Mouse (Mus musculus) left cerebral cortex, adult 18-20 months (tissue): ENCODE measurements around the gene Syne1. TPM values are rescaled to one million over a fixed set of nuclear protein-coding genes. Genes with fewer than 3 reads are reported as not detected.

Experiments
- DNase-seq, 2 experiments: peaks; one replicate each; pipeline ENCODE4 v3.0.0; 2021 to 2022; ENCODE audit warnings: low spot score in 2 of 2, mixed read lengths in 1 of 2
- total RNA-seq, 2 experiments: library from RNA; stranded (reverse); gene quantifications; 2 replicates each; pipeline ENCODE4 v1.2.3; 2021

The Syne1 gene
- total RNA-seq, 2 experiments from 2014 or later: 360 to 372 TPM

GRCm38 (mm10) chr10:5215943-5216342 is 335.3 kb downstream of the Syne1 start:
- DNase-seq: no peak

- peak in 1 of 2 experiments; percentile 12 for DNase-seq
Observed at GRCm38 (mm10) chr10:5207905-5208641, 343.2 kb downstream of the Syne1 start.

- no peak for DNase-seq
Observed at GRCm38 (mm10) chr10:5205977-5206376, 345.3 kb downstream of the Syne1 start.

GRCm38 (mm10) chr10:5205570-5205969 is 345.7 kb downstream of the Syne1 start:
- peak in 1 of 2 experiments; percentile 2 for DNase-seq

GRCm38 (mm10) chr10:5203837-5204236 is 347.4 kb downstream of the Syne1 start:
- DNase-seq: peak; percentile 84 to 90

- no peak for DNase-seq
Observed at GRCm38 (mm10) chr10:5197356-5197755, 353.9 kb downstream of the Syne1 start.

- DNase-seq: no peak
Observed at GRCm38 (mm10) chr10:5196267-5196666, 355.0 kb downstream of the Syne1 start.

- no peak for DNase-seq
Observed at GRCm38 (mm10) chr10:5195288-5195687, 356.0 kb downstream of the Syne1 start.

GRCm38 (mm10) chr10:5194671-5195234 is 356.5 kb downstream of the Syne1 start:
- DNase-seq: peak; percentile 63 to 85

- DNase-seq: no peak
Observed at GRCm38 (mm10) chr10:5194081-5194670, 357.1 kb downstream of the Syne1 start.

GRCm38 (mm10) chr10:5192861-5193490 is 358.3 kb downstream of the Syne1 start:
- DNase-seq: no peak

GRCm38 (mm10) chr10:5190756-5191155 is 360.5 kb downstream of the Syne1 start:
- DNase-seq: peak; percentile 67 to 84

GRCm38 (mm10) chr10:5188890-5189289 is 362.4 kb downstream of the Syne1 start:
- no peak for DNase-seq

GRCm38 (mm10) chr10:5185156-5186083 is 365.9 kb downstream of the Syne1 start:
- DNase-seq: no peak

- DNase-seq: no peak
Observed at GRCm38 (mm10) chr10:5181771-5182176, 369.5 kb downstream of the Syne1 start.

- DNase-seq: no peak
Observed at GRCm38 (mm10) chr10:5179891-5180290, 371.4 kb downstream of the Syne1 start.

- no peak for DNase-seq
Observed at GRCm38 (mm10) chr10:5177446-5178015, 373.8 kb downstream of the Syne1 start.

GRCm38 (mm10) chr10:5176371-5176770 is 374.9 kb downstream of the Syne1 start:
- no peak for DNase-seq

- no peak for DNase-seq
Observed at GRCm38 (mm10) chr10:5170425-5170824, 380.9 kb downstream of the Syne1 start.

- DNase-seq: no peak
Observed at GRCm38 (mm10) chr10:5167481-5167880, 383.8 kb downstream of the Syne1 start.
